Mouse (Mus musculus) ovary, postnatal 14 days (tissue): ENCODE measurements around the gene Pacsin1.
"Not testable (repeated sequence)": the region's sequence is repeated elsewhere in the genome, so short reads cannot be mapped to it uniquely, and the experiment has no call there.

Experiments
- DNase-seq: peaks from one replicate; pipeline ENCODE4 v3.0.0; 2022; ENCODE audit warnings: low spot score

The Pacsin1 gene

DNA sequence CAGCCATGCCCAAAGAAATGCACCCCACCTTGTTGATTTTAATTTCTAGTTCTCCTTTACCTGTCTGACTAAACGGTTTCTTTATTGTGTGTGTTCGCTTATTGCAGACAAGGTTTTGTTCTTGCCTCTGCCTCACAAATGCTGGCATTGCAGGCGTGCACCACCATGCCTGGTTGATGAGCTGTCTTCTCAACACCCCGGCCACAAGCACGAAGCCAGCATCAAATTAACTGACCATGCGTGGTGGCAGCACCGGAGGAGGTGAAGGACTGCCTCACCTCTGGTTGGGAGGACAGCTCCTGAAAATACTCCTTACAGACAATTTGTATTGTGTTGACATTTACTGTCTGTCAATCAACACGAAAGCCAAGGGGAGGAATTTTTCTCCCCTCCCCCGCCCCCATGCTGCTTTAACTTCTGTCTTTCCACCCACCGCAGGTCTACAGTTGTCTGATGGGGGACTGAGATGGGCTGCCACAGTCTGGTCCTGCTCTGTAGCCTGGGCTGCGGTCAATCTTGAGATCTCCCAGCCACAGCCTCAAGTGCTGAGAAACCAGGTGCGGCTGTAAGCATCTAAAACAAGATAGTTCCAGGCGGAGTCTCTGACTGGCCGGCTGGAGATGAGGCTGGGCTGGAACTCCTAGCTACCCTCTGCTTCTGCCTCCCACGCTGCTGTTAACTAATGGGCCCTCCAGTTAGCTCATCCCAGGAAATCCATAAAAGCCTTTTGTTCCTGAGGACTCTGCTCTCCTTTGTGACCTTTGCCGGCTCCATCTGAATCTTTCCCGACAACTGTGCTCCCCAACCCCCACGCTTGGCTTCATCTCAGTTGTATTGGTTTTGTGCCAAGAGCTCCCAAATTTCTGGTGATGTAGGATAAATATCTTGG, 18.9 kb upstream of the Pacsin1 start, which contains the start of gene Rps10:
TSS of gene Rps10 (minus strand) at position 538 of the 889 bp plus-strand sequence.
- no peak for DNase-seq

DNA sequence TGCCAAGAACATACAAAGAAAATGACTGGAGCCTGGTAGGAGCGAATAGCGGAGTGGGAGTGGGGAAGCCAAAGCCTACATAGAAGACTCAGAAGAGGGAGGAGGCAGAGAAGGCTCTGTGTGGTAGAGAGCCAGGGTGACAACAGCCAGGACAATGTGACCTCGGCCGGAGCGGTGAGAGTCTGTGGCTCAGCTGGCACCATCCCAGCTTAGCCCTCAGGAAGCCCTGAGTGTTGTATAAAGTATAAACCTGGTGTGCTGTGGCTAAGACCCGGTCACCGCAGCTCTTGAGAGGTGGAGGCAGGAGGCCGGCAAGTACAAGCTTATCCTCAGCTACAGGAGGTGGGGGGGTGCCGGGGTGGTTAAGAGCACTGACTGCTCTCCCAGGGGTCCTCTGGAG, 18.0 kb upstream of the Pacsin1 start:
- no peak for DNase-seq

DNA sequence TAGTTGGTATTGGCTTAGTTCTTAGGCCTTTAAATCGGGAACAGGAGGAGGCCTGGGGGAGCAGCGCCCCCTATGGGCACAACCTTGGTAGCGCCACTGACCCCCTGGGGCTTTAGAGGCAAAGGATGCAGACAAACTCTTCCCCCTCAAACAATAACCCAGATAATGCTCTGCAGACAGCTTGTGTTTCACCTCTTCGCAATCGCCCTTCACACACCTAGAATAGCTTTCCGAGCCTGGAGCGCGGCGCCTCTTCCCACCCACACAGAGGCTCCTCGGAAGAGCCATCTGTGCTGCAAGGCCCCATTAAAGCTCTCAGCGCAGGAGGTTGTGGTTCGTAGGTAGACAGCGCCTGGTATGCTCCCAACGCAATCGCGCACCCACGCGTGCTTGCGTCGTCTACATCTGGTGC, 16.4 kb upstream of the Pacsin1 start:
- no peak for DNase-seq

DNA sequence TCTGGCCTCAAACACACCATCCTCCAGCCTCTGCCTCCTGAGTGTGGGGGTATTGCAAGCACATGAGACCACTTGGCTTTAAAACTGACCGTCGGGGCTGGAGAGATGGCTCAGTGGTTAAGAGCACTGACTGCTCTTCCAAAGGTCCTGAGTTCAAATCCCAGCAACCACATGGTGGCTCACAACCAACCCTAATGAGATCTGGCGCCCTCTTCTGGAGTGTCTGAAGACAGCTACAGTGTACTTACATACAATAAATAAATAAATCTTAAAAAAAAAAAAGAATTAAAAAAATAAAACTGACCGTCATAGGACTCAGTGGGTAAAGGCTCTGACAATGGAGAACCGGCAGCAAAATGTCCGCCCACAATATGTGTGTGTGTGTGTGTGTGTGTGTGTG, 15.5 kb upstream of the Pacsin1 start:
- not testable (repeated sequence) for DNase-seq

DNA sequence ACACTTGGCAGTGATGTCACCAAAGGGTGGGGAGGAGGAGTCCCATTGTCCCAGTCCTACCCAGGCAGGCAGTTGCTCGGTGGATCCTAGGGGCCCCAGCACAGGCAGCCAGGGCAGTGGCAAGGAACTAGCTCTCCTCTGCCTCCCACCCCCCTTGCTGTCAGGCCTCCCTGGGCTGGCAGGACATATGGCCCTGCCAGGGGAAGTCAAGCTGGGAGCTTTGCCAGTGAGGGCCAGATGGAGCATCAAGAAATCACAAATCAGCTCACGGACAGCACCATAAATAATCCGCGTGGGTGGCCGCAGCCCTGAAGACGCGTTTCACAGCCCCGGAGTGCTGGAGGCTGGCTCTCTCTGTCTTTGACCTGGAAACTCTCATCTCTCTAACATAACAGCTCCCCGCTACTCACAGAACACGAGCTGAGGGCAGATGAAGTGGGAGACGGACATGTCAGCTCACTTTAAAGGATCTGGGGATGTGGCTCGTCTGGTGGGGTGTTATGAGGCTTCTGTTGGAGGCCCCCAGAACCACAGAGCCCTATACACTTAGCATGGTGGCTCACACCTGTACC, 12.7 kb upstream of the Pacsin1 start:
- DNase-seq, result peak; percentile 32

DNA sequence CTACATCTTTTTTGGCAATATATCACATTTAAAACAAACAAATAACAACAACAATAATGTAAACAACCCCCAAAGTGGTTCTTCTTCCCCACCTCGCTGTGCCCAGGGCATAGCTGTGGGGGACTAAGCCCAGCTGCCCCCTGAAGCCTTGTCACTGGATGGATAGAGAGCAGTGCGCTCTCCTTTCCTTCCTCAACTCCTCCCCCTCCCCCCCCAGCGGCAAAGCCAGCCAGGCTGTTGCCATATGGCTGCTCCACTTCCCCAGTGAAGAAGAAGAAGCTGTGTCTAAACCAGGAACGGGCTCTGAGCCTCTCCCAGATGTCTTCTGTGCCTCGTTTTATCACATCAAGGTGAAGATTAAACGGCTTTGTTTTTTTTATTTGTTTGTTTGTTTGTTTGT, 12.2 kb upstream of the Pacsin1 start:
- DNase-seq, result no peak

DNA sequence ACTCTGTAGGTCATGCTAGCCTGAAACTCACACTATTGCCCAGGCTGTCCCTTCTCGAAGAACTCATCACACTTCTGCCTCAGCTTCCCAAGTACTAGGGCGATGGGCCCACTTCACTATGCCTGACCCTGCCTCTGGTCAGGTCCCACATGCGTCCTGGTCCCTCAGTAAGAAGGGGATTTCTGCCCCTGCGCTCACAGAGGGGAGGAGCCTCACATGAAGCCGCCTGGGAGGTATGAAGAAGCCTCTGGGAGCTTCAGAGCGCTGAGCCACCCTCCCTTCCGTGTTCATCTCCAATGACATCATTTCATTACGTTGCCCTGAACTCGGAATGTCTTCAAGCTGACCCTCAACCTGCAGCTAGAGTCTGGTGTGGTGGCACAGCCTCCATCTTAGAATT, 11.6 kb upstream of the Pacsin1 start:
- DNase-seq, result no peak

DNA sequence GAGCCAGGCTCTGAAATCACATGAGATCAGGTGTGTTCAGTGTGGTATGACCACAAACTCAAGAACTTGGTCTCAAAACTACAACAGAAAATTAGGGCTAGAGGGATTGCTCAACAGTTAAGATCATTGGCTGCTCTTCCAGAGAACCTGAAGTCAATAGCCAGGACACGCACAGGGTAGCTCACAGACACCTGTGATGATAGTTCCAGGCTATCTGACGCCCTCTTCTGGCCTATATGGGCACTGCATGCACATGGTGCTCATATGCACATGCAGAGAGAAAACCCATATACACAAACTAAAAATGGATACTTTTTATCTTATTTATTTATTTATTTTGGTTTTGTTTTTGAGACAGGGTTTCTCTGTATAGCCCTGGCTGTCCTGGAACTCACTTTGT, 10.7 kb upstream of the Pacsin1 start:
- no peak for DNase-seq

DNA sequence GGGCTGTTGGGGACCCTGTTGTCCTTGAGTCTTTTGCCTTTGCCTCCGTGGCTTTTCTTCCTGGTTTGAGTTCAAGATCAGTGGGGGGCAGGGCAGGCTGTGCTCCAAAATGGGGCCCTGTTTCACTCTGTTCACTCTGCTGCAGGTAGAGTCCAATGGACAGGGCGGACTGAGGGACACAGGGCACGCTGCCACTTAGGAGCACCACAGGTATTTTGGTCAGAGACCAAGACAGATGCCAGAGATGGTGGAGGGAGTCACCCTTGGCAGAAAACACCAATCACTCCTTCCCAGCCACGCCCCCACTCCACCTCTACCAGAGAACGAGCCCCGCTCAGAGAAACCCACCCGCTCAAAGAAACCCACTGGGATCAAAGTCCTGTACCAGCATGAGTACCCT, 9.5 kb upstream of the Pacsin1 start:
- no peak for DNase-seq

DNA sequence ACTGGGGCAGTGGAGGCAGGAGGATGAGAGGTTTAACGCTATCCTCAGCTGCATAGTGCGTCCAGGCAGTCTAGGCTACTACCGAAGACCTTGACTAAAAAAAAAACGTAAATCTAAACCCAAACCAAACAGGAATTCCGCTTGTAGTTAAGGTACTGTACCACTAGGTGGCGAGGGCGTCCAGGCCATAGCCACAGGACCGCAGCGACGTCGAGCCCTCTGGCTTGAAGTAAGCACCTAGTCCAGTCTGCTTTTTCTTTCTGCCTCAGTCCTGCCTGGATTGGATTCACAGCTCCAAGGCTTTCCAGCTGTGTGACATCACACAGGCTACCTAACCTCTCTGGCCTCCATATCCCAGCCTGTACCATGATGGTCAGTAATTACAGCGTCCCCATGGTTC, 5.1 kb upstream of the Pacsin1 start:
- DNase-seq, result peak; percentile 32

DNA sequence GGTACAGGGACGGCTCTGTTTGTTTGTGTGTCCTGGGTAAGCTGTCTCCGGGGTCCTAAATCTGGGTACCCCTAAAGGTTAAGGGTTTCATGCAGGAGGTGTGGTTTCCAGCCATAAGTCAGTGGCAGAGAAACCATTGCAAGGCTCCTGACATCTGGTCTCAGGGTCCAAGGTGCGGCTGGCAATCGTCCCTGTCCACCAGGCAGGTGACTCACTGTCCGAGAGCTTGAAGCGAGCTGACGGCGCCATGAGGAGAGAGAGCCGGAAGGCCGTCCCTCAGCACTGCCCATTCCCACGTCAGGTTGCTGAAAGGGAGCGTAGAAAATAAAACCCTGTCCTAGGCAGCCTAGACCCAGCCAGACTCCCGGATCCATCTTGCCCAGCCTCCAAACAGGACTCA, 4.7 kb upstream of the Pacsin1 start:
- DNase-seq, result no peak

DNA sequence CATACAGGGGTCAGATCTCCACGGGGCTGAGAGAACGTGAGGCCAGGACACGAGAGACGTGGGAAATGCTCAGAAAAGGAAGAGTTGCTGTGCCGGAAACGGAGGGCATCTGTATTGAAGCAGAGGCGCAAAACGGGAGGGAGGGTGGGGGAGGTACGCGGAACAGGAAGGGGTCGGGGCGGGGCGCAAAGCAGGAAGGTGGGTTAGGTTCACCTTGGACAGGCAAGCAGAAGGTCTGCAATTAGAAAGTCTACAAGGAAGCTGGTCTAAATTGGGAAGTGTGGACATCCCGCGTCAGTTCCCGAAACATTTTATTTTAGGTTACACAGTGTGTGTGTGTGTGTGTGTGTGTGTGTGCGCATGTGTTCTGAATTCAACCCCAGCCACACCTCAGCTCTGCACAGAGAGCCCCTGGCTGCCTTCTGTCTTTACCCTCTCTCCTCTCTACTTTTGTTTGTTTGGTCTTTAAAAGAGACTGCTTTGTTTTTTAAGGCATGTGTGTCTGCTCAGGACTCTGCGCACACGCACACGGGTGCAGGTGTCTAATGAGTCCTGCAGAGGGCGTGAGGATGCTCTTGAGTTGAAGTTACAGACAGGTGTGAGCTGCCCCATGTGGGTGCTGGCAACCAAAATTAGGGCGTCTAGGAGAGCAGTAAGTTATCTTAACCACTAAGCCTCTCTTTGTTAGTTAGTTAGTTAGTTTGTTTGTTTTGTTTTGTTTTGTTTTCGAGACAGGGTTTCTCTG, 3.1 kb upstream of the Pacsin1 start:
- no peak for DNase-seq

DNA sequence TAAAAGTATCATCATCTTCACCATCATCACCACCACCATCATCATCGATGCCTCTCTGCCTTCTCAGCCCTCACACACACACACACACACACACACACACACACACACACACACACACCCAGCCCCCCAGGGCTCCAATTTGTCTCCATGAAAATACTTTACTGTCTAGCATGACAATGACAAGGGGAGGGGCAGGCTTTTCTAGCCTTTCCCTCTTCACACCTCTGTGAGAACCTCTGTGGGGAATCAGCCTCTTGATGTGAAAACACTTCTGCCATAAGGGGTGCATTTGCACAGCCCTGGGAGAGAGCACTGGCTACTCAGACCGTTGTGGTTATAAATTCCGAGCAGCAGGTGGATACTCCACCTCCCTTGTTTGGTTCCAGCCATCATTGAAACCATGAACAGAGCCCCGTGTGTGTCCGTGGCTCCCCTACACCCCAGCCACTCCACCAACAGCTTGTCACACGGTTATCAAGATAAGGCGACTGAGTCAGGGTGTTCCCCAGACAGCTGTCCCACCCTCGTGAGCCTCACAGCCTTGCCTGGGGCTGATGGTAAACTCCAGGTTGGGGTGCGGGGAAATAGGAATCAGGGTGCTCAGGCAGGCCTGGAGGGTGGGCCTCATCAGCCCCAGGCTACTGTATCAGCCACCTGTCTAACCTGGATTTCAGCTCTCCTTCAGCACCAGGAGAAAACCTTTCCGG, 1.9 kb upstream of the Pacsin1 start:
- DNase-seq, result no peak

DNA sequence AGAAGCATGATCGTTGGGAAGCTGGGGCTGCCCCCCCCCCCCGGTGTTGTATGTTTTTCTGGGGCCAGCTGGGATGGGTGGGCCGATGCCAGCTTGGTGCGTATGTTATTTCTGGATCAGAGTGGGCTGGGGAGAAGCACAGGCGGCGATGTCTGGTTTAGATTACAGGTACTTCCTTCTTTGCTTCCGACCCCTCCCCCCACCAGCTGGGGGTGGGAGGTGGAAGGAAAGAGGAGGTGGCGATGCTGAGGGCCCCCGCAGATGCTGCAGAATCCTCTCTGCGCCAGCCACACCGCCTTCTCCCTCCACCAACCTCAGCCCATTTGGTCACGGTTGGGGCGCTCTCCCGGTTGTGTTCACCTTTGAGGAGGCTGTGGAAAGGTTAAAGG, 696 bp downstream of the Pacsin1 start:
- no peak for DNase-seq

DNA sequence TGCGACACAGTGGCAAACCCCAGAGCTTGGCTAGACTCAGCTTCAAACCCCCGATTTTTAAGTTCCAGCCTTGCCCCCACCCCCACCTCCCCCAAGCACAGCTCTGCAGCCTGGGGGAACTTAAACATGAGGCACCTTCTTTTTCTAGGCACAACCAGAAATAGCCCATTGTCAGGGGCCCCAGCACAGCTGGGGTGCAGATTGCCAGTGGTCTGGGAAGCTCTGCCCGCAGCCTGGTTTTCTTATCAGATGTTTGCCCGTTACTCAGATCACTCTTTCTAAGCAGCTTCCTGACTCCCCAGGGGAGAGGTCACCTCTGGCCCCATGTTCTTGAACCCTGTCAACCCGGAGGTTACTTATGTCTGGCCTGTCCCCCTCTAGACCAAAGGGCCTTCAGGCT, 1.1 kb downstream of the Pacsin1 start:
- DNase-seq, result no peak

DNA sequence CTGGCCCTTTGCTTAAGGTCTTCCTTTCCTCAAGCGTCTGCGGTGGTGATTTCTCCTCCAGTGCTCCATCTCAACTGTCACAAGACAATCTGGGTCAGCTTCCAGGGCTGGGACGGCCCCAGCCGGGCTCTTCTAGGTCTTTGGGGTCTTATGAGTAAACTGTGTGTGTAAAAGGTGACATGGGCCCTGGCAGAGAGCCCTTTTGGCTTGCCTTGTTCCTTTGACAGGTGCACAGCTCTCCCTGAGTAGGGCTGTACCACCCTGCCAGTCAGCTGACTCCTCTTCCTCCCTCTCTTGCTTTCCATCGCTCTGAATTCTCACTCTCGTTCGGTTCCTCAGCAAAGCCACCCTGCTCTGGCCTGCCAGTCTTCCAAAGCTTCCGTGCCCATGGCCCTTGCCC, 1.8 kb downstream of the Pacsin1 start:
- DNase-seq, result no peak

DNA sequence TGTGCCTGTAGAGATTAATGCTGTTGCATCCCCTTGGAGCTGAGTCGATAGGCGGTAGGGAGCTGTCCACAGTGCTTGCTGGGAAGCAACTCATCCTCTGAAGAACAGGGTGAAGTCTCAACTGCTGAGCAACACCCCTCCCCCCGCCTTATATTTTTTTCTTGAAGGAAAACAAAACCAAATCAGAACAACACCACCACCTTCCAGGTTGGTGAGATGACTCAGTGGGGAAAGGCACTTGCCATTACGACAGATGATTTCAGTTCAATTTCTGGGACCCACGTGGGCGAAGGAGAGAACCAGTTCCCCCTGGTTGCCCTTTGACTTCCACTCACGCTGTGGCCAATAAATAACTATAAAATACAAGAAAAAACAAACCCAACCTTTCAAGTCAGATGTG, 3.5 kb downstream of the Pacsin1 start:
- no peak for DNase-seq

DNA sequence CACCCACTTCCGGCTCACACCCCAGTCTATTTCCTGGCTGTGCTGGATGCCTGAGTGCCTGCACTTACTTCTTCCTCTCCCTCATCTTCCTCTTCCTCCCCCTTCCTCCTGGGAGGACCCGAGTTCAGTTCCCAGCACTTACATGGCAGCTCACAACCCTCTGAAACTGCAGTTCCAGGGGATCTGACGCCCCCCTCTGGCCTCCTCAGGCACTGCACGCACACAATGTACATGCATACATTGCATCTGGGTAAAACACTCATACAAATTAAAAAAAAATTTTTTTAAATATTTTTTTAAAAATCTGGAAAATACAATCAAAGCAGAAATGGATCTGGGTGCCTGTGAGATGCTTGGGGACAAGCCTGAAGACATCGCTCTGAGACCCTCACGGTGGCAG, 16.4 kb downstream of the Pacsin1 start:
- DNase-seq, result no peak

DNA sequence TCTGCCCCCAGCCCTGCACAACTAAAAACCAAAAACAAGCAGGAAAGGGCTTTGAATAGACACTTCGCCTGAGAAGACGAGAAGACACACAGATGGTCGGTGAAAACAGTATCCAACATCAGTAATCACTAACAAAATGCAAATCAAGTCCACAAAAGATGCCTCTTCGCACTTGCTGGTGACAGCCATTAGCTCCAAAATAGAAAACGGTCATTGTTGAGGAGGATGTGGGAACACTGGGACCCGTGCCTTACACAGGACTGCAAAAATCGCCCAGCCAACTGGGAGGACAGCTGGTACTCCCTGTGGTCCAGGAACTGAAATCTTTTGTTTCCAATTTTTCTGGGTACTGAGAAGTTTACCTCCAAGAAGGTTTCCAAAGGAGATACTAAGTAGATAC, 18.6 kb downstream of the Pacsin1 start:
- DNase-seq, result no peak

DNA sequence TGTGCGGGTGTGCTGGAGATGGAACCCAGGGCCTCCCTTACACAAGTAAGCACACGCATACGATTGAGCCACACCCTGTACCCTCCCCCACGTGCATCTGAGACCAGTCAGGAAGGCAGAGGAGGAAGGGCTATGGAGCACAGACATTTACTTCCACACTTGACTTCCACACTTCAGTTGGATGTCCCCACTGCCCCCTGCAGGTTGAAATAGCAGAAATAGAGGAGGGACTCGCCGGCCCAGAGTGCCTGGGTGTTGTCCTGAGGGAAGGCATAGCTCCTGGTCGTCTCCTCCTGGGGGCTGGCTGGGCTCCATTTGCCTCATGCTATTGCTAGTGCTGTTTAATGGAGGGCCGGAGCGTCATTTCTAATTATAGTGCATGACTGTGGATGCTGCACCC, 20.1 kb downstream of the Pacsin1 start:
- no peak for DNase-seq

DNA sequence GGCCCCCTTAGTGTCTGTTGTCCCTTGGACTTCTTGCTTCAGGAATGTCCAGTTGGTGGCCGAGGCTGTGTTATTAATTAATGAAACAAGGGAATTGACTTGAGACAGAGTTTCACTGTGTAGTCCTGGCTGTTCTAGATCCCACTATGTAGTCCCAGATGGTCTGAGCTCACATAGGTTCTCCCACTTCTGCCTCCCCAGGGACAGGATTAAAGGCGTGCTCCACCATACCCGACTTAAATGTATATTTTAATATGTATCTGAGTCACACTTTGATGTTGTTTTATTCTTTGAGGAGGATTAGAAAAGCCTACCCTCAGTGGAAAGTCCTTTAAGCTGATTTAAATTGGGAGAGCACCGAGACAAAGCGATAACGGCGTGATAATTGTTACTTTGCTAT, 21.0 kb downstream of the Pacsin1 start:
- DNase-seq, result no peak

DNA sequence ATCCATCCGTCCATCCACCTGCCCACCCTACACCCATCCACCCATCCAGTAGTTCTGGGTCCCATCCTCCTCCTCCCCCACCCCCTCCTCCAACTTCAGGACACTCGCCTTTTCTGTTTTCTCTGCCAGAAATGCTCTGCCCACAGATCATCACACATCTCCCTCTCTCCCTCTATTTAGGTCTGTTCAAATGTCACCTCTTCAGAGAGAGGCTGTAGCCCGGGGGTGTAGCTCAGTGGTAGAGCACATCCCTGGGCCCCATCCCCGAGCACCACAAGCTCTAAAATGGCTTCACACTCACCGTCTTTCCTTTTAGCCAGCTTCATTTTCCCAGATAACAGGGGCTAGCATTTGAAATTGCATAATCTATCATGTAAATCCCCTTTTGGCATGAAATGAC, 22.4 kb downstream of the Pacsin1 start:
- no peak for DNase-seq
